Mouse (Mus musculus): ENCODE measurements around the gene Plekhg6. TPM values are rescaled to one million over a fixed set of nuclear protein-coding genes. Genes with fewer than 3 reads are reported as not detected.

Plekhg6 gene
- polyA plus RNA-seq, 1 experiment from 2014 or later: 0.12 TPM

GRCm38 (mm10) chr6:125328243-125328642 is 52.4 kb downstream of the Plekhg6 start:
- Histone ChIP-seq H3K9me3 (replicated peaks) (no peaks in the 10 kb centered on the region), H3K4me3 (no peak overlapping the region), H3K27ac (replicated peaks) (no peak overlapping the region), H3K4me1 (peaks cover 8% of the 10 kb centered on the region), H3K27me3 (ENCODE audit: low read depth, poor library complexity, severe bottlenecking) (peaks cover 37% of the 10 kb centered on the region), H3K36me3 (no peaks in the 10 kb centered on the region)
- WGBS: 79% methylated on average over 5 of the region's 5 CpGs
- DNase-seq (ENCODE audit: low spot score): no peak

GRCm38 (mm10) chr6:125325337-125325736 is 55.3 kb downstream of the Plekhg6 start:
- H3K4me3 ChIP-seq: no peak overlapping the region
- H3K36me3 ChIP-seq: no peaks in the 10 kb centered on the region
- DNase-seq (ENCODE audit: low spot score): no peak
- H3K9me3 ChIP-seq (replicated peaks): no peaks in the 10 kb centered on the region
- peaks cover 65% of the 10 kb centered on the region for H3K27me3 ChIP-seq (ENCODE audit: low read depth, poor library complexity, severe bottlenecking)
- peaks cover 21% of the 10 kb centered on the region for H3K4me1 ChIP-seq
- 74% methylated on average over 6 of the region's 6 CpGs for WGBS
- no peak overlapping the region for H3K27ac ChIP-seq (replicated peaks)

- 69% methylated on average over 6 of the region's 6 CpGs for WGBS
- Histone ChIP-seq H3K4me1 (peaks cover 20% of the 10 kb centered on the region), H3K4me3 (no peak overlapping the region), H3K9me3 (replicated peaks) (no peaks in the 10 kb centered on the region), H3K27ac (replicated peaks) (no peak overlapping the region), H3K36me3 (no peaks in the 10 kb centered on the region), H3K27me3 (ENCODE audit: low read depth, poor library complexity, severe bottlenecking) (peaks cover 69% of the 10 kb centered on the region)
- DNase-seq (ENCODE audit: low spot score): no peak
Observed at GRCm38 (mm10) chr6:125323547-125323946, 57.0 kb downstream of the Plekhg6 start.

GRCm38 (mm10) chr6:125322794-125323193 is 57.8 kb downstream of the Plekhg6 start:
- Histone ChIP-seq H3K9me3 (replicated peaks) (no peaks in the 10 kb centered on the region), H3K36me3 (no peaks in the 10 kb centered on the region), H3K4me1 (peaks cover 20% of the 10 kb centered on the region), H3K27me3 (ENCODE audit: low read depth, poor library complexity, severe bottlenecking) (peaks cover 71% of the 10 kb centered on the region), H3K4me3 (no peak overlapping the region), H3K27ac (replicated peaks) (no peak overlapping the region)
- DNase-seq (ENCODE audit: low spot score): no peak
- WGBS: 69% methylated on average over 13 of the region's 13 CpGs

- H3K27me3 ChIP-seq (ENCODE audit: low read depth, poor library complexity, severe bottlenecking): peaks cover 76% of the 10 kb centered on the region
- H3K9me3 ChIP-seq (replicated peaks): no peaks in the 10 kb centered on the region
- peak overlapping the region; percentile 4; the same call in 1 of the 2 replicates for H3K4me3 ChIP-seq
- no peak for DNase-seq (ENCODE audit: low spot score)
- WGBS: 6% methylated on average over 26 of the region's 26 CpGs
- peaks cover 20% of the 10 kb centered on the region for H3K4me1 ChIP-seq
- no peak overlapping the region for H3K27ac ChIP-seq (replicated peaks)
- no peaks in the 10 kb centered on the region for H3K36me3 ChIP-seq
Observed at GRCm38 (mm10) chr6:125321114-125321855, 59.3 kb downstream of the Plekhg6 start.

GRCm38 (mm10) chr6:125320323-125320722 is 60.3 kb downstream of the Plekhg6 start, which contains the start of gene Scnn1a:
TSS of gene Scnn1a (plus strand) at chr6:125320659.
- H3K4me3 ChIP-seq: peak within 1 kb of the TSS; percentile 4; the same call in 1 of the 2 replicates
- peaks cover 20% of the 10 kb centered on the region for H3K4me1 ChIP-seq
- peaks cover 76% of the 10 kb centered on the region for H3K27me3 ChIP-seq (ENCODE audit: low read depth, poor library complexity, severe bottlenecking)
- no peaks in the 10 kb centered on the region for H3K9me3 ChIP-seq (replicated peaks)
- no peaks in the 10 kb centered on the region for H3K36me3 ChIP-seq
- no peak within 1 kb of the TSS for H3K27ac ChIP-seq (replicated peaks)
- no peak for DNase-seq (ENCODE audit: low spot score)
- 70% methylated on average over 1 of the region's 1 CpGs for WGBS

GRCm38 (mm10) chr6:125319919-125320296 is 60.7 kb downstream of the Plekhg6 start:
- Histone ChIP-seq H3K9me3 (replicated peaks) (no peaks in the 10 kb centered on the region), H3K27me3 (ENCODE audit: low read depth, poor library complexity, severe bottlenecking) (peaks cover 73% of the 10 kb centered on the region), H3K27ac (replicated peaks) (no peak overlapping the region), H3K4me1 (peaks cover 20% of the 10 kb centered on the region), H3K36me3 (no peaks in the 10 kb centered on the region), H3K4me3 (no peak overlapping the region)
- DNase-seq (ENCODE audit: low spot score): no peak

GRCm38 (mm10) chr6:125318981-125319918 is 61.3 kb downstream of the Plekhg6 start:
- no peaks in the 10 kb centered on the region for H3K9me3 ChIP-seq (replicated peaks)
- peaks cover 25% of the 10 kb centered on the region for H3K4me1 ChIP-seq
- no peak overlapping the region for H3K4me3 ChIP-seq
- no peak overlapping the region for H3K27ac ChIP-seq (replicated peaks)
- no peak for DNase-seq (ENCODE audit: low spot score)
- 72% methylated on average over 15 of the region's 15 CpGs for WGBS
- peaks cover 74% of the 10 kb centered on the region for H3K27me3 ChIP-seq (ENCODE audit: low read depth, poor library complexity, severe bottlenecking)
- H3K36me3 ChIP-seq: no peaks in the 10 kb centered on the region

- H3K4me1 ChIP-seq: peaks cover 38% of the 10 kb centered on the region
- 84% methylated on average over 7 of the region's 7 CpGs for WGBS
- no peak overlapping the region for H3K4me3 ChIP-seq
- H3K9me3 ChIP-seq (replicated peaks): no peaks in the 10 kb centered on the region
- H3K27me3 ChIP-seq (ENCODE audit: low read depth, poor library complexity, severe bottlenecking): peaks cover 71% of the 10 kb centered on the region
- no peaks in the 10 kb centered on the region for H3K36me3 ChIP-seq
- H3K27ac ChIP-seq (replicated peaks): no peak overlapping the region
- no peak for DNase-seq (ENCODE audit: low spot score)
Observed at GRCm38 (mm10) chr6:125317077-125317476, 63.5 kb downstream of the Plekhg6 start.

GRCm38 (mm10) chr6:125314746-125315145 is 65.8 kb downstream of the Plekhg6 start:
- H3K4me1 ChIP-seq: peaks cover 29% of the 10 kb centered on the region
- peaks cover 53% of the 10 kb centered on the region for H3K27me3 ChIP-seq (ENCODE audit: low read depth, poor library complexity, severe bottlenecking)
- no peak overlapping the region for H3K4me3 ChIP-seq
- H3K9me3 ChIP-seq (replicated peaks): no peaks in the 10 kb centered on the region
- DNase-seq (ENCODE audit: low spot score): no peak
- H3K27ac ChIP-seq (replicated peaks): no peak overlapping the region
- no peaks in the 10 kb centered on the region for H3K36me3 ChIP-seq
- 87% methylated on average over 6 of the region's 6 CpGs for WGBS

- H3K4me3 ChIP-seq: peak overlapping the region; percentile 59
- peaks cover 48% of the 10 kb centered on the region for H3K27me3 ChIP-seq (ENCODE audit: low read depth, poor library complexity, severe bottlenecking)
- peaks cover 35% of the 10 kb centered on the region for H3K4me1 ChIP-seq
- H3K27ac ChIP-seq (replicated peaks): peak overlapping the region; percentile 93
- no peak for DNase-seq (ENCODE audit: low spot score)
- no peaks in the 10 kb centered on the region for H3K36me3 ChIP-seq
- H3K9me3 ChIP-seq (replicated peaks): no peaks in the 10 kb centered on the region
- WGBS: 52% methylated on average over 7 of the region's 7 CpGs
Observed at GRCm38 (mm10) chr6:125314231-125314563, 66.4 kb downstream of the Plekhg6 start.

GRCm38 (mm10) chr6:125313546-125314230 is 66.9 kb downstream of the Plekhg6 start, which contains the start of gene Ltbr:
TSS of gene Ltbr (minus strand) at chr6:125313885.
- H3K27me3 ChIP-seq (ENCODE audit: low read depth, poor library complexity, severe bottlenecking): peaks cover 43% of the 10 kb centered on the region
- peak; percentile 80 for DNase-seq (ENCODE audit: low spot score)
- H3K4me1 ChIP-seq: peaks cover 40% of the 10 kb centered on the region
- H3K9me3 ChIP-seq (replicated peaks): no peaks in the 10 kb centered on the region
- H3K27ac ChIP-seq (replicated peaks): peak within 1 kb of the TSS; percentile 93
- 2% methylated on average over 46 of the region's 46 CpGs for WGBS
- peak within 1 kb of the TSS; percentile 59 for H3K4me3 ChIP-seq
- H3K36me3 ChIP-seq: no peaks in the 10 kb centered on the region
